Comparison of ENCODE assay signal across 24 mouse cellular contexts in genomic region chr15:81964262-81964661, GRCm38 (mm10). TPM values are rescaled to one million over a fixed set of nuclear protein-coding genes. Genes with fewer than 3 reads are reported as not detected.
"Had no signal": no experiment of that assay in that cellular context is flagged by ENCODE, and none has a peak within 500 bp of the region (broad histone marks: within the 10 kb centered on the region; RNA-seq: fewer than 3 reads in every experiment).

No protein-coding gene starts in this region.

- H3K36me3 ChIP-seq: neural tube, embryonic 13.5 days; neural tube, embryonic 15.5 days; stomach, embryonic 15.5 days had no signal

- H3K4me3 ChIP-seq: neural tube, embryonic 13.5 days; neural tube, embryonic 15.5 days; stomach, embryonic 15.5 days had no signal

- H3K4me2 ChIP-seq: neural tube, embryonic 13.5 days; neural tube, embryonic 15.5 days; stomach, embryonic 15.5 days had no signal

- H3K27ac ChIP-seq: neural tube, embryonic 13.5 days; neural tube, embryonic 15.5 days; stomach, embryonic 15.5 days; stomach, postnatal 0 days had no signal

- H3K27me3 ChIP-seq: neural tube, embryonic 13.5 days; neural tube, embryonic 15.5 days; stomach, embryonic 15.5 days had no signal

- DNase-seq: retina, postnatal 1 day; right cerebral cortex, adult 18-20 months; right cerebral cortex, postnatal 14 days; right cerebral cortex, postnatal 25 days; right cerebral cortex, postnatal 4 days; spleen, adult 18-20 months; thymus, adult 18-20 months; thymus, adult 2 months; thymus, postnatal 14 days; thymus, postnatal 25 days; thymus, postnatal 36 days; thymus, postnatal 4 days had no signal

- H3K9ac ChIP-seq: neural tube, embryonic 13.5 days; neural tube, embryonic 15.5 days; stomach, embryonic 15.5 days had no signal

- H3K9me3 ChIP-seq: neural tube, embryonic 13.5 days; neural tube, embryonic 15.5 days; stomach, embryonic 15.5 days had no signal

RNA-seq across cellular contexts. Expression of gene 1700029P11Rik, which starts 16.1 kb away (rescaled TPM):
- total RNA-seq: neutrophil, adult 5-6 weeks had no signal
- polyA plus RNA-seq: neural tube, embryonic 13.5 days; neural tube, embryonic 14.5 days; neural tube, embryonic 15.5 days; small intestine, adult 2 months; spleen, adult 2 months; stomach, embryonic 14.5 days; stomach, embryonic 15.5 days; stomach, embryonic 16.5 days; stomach, postnatal 0 days; thymus, adult 2 months; thymus, postnatal 0 days; urinary bladder, adult 2 months had no signal

RNA-seq across cellular contexts. Expression of gene Csdc2, which starts 27.7 kb away (rescaled TPM):
- total RNA-seq: neutrophil, adult 5-6 weeks had no signal
